Mouse (Mus musculus) cerebellum, postnatal 14 days (tissue): ENCODE measurements at regions not wholly inside any gene's neighbourhood (a gene's known extent, or its start where the extent isn't known, plus 50 kb on each side); places are given as distances from the start of the nearest gene placed in this dataset.

Experiments
- DNase-seq, 2 experiments: peaks; one replicate each; pipeline ENCODE4 v3.0.0; 2021; ENCODE audit warnings: mixed read lengths in 2 of 2

GRCm38 (mm10) chr12:5551901-5552300 is 176.4 kb upstream of the Klhl29 start:
- DNase-seq, result no peak

DNA sequence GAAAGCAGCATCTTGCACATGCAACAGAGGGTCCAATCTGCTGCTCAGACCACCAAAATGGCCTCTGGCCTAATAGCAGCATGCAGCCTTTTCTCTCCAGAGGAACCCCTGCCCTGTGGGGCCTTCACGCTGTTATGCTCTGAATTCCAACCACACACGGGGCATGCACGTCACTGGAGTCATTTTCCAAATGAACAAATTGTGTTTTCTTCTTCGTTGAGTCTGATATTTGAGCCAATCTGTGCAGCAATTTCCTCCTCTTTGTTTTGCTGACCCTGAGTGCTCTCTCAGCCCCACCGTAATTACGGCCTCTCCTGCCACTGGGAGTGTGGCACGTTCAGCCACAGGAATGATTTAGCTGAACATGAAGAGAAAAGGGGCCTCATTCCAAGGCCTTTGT is 174.3 kb upstream of the Klhl29 start:
- peak; percentile 32 to 41 for DNase-seq

- DNase-seq, result no peak
These were observed 172.2 kb upstream of the Klhl29 start for GRCm38 (mm10) chr12:5547698-5548097.

DNA sequence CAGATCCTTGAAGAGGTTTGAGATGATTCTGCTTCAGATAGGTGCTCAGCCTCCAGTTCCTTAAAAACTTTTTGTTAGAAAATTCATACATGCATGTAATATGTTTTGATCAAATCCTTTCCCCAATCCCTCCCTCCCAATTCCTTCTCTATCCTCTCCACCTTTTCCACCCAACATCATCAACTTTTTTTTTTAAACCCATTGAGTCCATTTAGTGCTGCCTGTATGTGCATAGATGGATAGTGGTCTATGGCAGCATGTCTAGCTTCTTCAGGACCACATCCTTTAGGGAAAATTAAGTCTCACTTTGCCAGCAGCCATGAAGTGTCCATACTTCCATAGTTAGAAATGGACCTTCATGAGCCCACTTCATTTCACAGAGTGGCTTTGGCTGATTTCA is 167.2 kb upstream of the Klhl29 start:
- no peak for DNase-seq

DNA sequence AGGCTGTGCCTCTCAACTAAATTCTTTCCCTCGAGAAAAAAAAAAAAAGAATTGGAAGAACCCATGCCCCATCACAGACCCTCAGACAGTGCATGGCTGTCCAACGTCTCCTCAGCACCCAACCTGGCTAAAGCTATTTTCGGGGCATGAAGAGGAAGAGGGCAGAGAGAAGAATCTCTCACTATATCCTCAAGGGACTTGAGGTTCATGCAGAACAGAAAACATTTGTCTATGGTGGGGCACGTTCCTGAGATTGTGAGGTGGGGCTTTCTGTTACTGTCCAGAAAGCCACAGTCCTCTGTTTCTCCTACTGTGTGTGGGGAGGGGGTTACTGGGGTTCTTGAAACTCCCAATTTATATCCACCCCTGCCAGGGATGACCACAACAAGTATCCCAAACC is 120.8 kb upstream of the Klhl29 start:
- no peak for DNase-seq

DNA sequence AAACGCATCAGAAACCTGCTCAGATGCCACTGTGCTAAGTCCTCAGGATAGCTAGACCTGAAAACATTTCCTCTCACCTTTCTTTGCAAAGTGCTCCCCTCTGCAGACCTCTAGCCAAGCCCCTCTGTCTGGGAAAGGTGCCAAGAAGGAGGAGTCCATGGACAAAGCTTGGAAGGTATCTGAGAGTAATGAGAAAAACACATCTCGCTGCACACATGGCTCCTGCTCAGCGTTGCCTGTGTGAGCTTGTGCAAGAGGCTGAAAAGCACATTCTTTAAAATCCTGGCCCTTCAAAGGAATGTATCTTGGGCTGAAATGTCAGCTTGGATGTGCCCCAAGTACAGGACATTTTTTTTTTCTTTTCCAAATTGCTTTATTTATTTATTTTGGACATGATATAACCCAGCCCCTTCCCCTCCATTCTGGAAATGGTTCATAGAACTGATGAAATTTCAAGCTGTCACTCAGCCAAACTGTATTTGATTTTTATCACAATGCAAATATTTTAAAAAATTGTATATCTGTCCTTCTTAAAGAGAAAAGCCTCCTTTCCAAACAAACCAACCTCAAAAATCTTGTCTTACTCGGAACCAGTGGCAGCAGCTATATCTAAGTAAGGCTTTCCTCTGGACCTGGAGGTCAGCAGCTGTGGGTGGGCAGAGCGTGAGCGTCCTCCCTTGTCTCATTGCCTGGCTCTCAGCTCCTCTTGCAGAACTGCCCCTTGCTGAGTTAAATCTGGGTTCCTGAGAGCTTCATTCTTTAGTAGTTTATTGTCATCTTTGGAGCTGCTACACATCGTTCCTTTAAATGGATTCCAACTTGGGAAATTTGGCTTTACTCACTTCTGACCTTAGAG is 119.4 kb upstream of the Klhl29 start:
- DNase-seq, result peak; percentile 31 to 38

GRCm38 (mm10) chr12:5464250-5464899 is 88.9 kb upstream of the Klhl29 start:
- peak; percentile 78 to 79 for DNase-seq

GRCm38 (mm10) chr12:5453157-5453556 is 77.7 kb upstream of the Klhl29 start:
- no peak for DNase-seq

DNA sequence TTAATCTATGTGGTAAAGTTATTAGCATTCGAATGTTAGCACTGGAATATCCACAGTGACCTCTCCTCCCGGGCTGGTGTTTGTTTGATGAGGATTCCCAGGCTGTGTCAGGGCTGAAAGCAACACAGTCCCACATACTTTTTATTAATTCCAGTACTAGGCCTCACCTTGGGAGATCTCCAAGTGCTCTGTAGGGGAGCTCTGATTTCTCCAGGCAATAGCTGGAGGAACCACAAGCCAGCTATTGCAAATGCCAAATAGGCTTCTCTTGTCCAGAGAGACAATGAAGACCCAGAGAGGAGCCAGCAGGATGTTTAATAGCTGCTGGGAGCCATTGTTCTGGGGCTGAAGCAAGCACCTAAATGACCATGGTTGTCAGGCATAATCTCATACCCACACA is 68.2 kb upstream of the Klhl29 start:
- peak; percentile 68 to 69 for DNase-seq

DNA sequence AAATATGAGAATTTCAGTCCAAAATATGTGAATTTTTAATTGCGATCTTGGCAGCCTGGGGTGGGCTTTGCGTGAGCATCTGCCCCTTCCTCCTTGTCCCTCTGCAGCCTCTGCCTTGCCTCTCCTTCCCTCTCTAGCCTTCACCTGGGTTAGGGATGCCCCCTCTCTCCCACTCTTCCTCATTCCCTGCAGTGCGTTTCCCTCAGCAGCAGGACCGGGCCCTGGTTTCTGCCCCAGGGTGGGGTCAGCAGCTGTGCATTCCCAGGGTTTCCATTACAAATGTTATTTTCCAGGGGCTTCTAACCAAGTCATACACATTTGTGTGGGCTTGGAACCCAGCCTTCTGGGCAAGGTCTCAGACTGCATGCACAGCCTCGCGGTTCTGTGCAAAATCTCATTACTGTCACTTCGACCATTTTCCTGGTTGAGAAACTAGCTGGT is 67.6 kb upstream of the Klhl29 start:
- DNase-seq, result no peak

DNA sequence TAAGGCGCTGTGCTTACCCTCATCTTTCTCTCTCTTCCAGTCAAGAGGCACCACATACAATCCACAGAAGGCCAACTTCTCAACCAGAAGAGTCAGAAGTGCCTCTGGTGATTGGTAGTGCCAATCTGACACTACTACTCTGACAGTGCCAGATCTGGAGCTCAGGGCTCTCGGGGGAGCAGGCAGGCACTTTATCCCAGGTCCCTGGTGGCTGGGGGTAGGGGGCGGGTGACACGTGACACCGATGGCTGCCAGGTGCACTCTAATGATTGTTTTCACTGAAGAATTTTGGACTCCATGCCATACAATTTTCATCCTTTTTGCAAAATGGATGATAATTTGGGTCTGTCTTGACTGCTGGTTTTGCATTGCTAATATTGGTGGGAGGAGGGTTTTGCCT is 67.2 kb upstream of the Klhl29 start:
- DNase-seq, result no peak

- no peak for DNase-seq
These were observed 65.0 kb upstream of the Klhl29 start for GRCm38 (mm10) chr12:5440482-5440881.

DNA sequence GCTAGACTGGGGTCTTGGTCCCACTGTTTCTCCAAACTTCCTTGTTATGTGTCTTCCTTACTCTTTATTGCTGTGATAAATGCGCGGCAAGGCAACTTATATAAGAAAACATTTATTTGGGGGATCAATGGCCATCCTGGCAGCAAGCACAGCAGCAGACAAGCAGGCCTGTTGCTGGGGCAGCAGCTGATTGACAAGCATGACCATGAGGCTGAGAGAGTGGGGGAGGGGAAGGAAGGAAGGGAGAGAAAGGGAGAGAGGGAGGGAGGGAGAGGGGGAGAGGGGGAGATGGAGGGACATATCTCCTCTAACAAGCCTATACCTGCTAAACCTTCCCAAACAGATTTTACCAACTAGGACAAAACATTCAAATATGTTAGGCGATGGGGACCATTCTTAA is 60.4 kb upstream of the Klhl29 start:
- DNase-seq, result no peak

DNA sequence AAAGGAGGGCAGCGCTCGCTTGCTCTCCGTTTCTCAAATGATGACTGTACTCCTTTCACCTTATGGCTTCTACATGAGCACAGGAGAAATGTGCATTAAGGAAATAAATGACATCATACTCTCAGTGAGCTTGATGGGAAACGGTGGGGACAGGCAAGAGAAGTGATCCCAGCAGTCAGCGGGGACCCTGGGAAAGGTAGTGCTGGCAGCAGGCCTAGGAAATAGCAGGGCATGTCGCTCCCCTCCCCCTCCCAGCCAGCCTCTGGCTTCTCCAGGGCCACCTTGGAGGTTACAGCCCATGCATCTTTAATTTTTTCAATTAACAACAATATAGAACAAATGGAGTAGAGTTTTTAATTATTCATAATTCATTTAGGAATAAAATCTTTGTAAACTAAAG is 58.6 kb upstream of the Klhl29 start:
- peak; percentile 54 to 61 for DNase-seq

- no peak for DNase-seq
These were observed 57.2 kb upstream of the Klhl29 start for GRCm38 (mm10) chr12:5432688-5433087.

DNA sequence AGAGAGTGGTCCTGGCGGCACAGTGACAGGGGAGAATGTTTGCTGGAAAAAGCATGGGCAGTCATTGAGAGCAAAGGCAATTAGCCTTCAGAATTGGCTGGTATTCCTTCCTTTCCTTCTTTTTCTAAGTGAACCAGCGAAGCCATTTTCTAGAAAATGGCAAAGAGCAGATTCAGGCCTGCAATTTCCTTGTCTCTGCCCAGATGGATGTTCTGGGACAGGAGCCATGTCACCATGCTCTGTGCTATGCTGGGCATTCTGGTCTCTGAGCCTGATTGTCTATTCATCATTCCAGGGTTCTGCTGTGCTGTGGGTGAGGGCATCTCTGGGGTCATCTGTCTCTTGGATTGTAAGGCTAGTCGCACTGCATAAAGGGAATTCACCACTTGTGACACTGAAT is 53.3 kb upstream of the Klhl29 start:
- peak; percentile 76 to 82 for DNase-seq
